Mouse (Mus musculus): ENCODE measurements around the gene Srpk2.

GRCm38 (mm10) chr5:23627221-23627620 is 57.2 kb downstream of the Srpk2 start:
- TF ChIP-seq POLR2A (IDR thresholded peaks at IDR 0.05; ENCODE audit: low read depth, low read length), result no peak
- TF ChIP-seq CTCF (IDR thresholded peaks at IDR 0.05; ENCODE audit: extremely low read depth, insufficient read length, insufficient replicate concordance, low read depth, low read length), result no peak

Data from small intestine, adult 2 months (tissue).